Mouse (Mus musculus) layer of hippocampus, postnatal 25 days (tissue): ENCODE measurements around the gene Jmjd1c. TPM values are rescaled to one million over a fixed set of nuclear protein-coding genes. Genes with fewer than 3 reads are reported as not detected.

Experiments used
- DNase-seq, 2 experiments: peaks; one replicate each; pipeline ENCODE4 v3.0.0; 2022; ENCODE audit warnings: mixed read lengths in 2 of 2, low spot score in 1 of 2; ENCODE audit errors: extremely low spot score in 1 of 2
- total RNA-seq, 2 experiments: library from RNA; stranded (reverse); gene quantifications; 2 replicates each; pipeline ENCODE4 v1.2.3; 2021

The Jmjd1c gene
- total RNA-seq, 2 experiments from 2014 or later, result 80.3 to 98.6 TPM

DNA sequence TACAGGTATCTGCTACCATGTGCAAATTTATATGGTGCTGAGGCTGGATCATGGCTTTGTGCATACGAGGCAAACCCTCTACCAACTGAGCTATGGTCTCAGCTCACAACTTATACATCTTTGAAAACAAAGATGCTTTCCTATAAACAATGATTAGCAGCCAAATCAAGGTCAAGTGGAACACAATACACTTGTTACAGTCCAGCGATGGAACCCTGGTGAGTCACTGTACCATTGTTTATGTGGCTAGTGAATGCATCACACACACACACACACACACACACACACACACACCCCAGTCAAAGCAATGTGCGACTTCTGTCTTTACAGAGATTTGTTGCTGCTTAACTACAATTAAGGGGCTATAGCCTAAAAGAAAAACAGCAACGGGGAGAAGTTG is 24.5 kb upstream of the Jmjd1c start:
- DNase-seq, result no peak

GRCm38 (mm10) chr10:67071884-67072283 is 24.0 kb upstream of the Jmjd1c start:
- DNase-seq, result no peak

DNA sequence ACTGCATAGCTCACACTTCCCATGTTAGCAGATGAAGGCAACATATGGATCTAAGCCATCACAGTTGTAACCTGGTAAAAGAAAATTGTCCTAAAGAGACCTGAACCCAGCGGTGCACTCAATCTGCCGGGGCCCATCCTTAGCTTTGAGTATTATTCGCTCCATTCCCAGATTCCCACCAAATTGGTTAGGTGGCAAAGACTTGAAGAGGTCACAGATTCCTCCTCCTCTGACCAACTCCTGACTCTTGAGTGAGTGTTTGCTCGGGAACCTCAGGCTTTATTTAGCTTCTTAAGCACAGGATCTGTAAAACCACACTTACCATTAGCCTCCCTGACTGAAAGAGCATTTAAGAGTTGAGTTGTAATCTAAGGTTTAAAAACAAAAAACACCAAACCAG is 23.3 kb upstream of the Jmjd1c start:
- DNase-seq, result no peak

GRCm38 (mm10) chr10:67073577-67073976 is 22.3 kb upstream of the Jmjd1c start:
- no peak for DNase-seq

GRCm38 (mm10) chr10:67075931-67076878 is 19.7 kb upstream of the Jmjd1c start:
- no peak for DNase-seq

DNA sequence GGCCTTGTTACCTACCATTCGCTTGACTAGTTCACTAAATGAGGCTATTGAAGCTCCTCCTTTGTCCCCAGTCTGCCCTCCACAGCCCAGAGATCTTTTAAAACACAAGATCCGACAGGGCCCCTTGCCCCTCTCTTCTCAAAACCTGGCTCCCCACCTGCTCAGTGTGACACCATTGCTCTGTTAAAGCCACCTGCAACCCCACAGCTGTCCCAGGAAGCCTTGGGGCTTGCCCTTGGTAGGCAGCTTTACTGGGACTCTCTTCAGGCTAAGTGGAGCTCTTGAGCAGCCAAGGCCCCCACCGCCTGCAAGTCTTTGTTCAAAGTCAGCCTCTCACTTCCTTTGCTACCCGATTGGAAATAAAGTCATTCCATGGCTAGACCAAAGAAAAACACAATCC is 16.9 kb upstream of the Jmjd1c start:
- DNase-seq, result no peak

DNA sequence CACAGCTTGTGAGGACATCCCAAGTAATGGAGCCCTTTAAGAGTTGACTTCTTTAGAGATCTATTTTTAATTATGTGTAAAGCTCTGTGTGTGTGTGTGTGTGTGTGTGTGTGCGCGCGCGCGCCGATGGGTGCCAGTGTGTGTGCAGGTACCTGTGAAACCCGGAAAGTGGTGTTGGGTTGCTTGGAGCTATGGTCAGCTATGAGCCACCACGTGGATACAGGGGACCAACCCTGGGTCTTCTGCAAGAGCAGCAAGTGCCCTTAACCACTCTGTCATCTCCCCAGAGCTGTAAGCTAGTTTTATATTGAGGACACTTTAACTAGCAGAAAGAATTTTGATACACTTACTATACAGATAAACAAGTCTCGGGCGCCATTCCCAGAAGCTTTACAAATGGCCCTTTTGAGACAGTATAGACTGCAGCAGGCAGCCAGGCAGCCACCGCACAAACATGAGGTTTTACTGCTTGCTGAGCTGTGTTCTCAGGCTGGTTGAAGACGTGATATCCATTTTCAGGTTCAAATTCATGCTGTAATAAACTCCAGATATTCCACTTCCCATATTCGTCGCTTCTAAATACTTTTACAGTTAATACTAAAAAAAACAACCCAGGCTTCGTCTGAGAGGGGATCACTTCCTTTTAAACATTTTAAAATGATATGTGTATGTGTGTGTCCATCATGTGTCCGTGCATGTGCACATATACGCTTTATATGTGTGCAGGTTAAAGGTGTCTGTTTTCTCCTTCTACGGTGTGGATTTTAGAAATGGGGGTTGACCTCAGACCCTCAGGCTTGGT is 14.5 kb upstream of the Jmjd1c start:
- DNase-seq, result no peak

- no peak for DNase-seq
Measured at GRCm38 (mm10) chr10:67082531-67082930, 13.4 kb upstream of the Jmjd1c start.

DNA sequence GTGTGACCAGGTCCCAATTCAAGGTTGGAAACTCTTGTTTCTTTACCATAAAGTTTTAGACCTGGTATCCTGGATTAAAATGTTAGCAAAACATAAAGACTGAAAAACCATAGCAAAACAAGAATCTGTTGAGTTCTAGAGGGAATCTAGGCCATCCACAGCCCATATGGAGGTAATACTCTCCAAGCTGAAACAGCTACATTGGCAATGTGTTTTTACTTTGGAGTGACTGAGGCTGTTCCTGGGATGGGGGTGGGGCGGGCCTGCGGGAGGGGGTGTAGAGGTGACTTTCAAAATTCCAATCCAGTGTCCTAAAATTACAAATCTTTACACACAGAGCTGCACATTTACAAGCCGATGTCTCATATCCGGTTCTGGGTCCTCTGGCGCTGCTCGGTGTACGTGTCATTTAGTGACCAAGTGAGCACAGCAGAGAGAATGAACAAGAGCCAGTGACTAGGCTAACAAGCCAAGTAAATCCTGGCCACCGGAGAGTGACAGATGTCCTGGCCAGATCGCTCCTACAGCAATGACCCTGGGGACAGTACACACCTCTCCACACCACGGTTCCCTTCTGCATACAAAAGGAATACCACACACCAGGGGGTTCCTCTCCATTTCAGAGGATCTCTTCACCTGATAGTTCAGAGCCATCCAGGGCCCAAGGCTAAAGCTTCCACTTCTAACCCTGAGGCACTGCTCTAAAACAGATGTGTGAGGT is 12.3 kb upstream of the Jmjd1c start:
- no peak for DNase-seq

GRCm38 (mm10) chr10:67085124-67085523 is 10.8 kb upstream of the Jmjd1c start:
- DNase-seq, result no peak

- no peak for DNase-seq
Measured at GRCm38 (mm10) chr10:67085916-67086315, 10.0 kb upstream of the Jmjd1c start.

GRCm38 (mm10) chr10:67087447-67088226 is 8.3 kb upstream of the Jmjd1c start:
- DNase-seq, result no peak

DNA sequence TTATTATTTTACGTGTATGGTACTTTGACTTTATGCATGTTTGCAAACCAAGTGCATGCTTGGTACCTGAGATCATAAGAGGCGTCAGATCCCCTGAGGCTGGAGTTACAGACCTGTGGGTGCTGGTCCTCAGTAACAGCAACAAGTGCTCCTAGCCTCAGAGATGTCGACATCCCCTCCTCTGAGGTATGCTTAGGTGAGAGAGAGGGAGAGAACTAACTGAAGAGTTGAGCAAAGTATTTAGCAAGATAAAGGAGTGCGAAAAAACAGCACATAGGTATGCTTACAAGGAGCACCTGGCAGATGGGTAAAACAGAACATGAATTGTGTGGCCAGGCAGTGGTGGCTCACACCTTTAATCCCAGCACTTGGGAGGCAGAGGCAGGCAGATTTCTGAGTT is 5.3 kb upstream of the Jmjd1c start:
- no peak for DNase-seq

DNA sequence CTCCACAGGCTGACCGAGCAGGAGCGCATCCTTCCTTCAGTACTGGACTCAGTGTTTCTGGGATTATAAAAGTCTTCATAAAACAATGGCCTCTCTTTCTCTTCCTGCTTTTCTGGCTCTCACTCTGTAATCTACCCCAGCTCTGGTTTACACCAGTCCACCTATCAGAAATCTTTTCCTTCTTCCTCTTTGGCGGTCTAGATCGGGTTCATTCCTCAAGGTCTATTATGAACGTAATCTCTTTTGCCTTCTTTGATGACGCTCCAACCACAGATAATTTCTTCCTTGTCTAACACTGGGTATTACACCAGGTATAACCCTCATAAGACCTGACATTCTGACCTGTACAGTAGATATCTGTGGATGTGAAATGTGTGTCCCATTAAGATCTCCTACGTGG is 1.0 kb upstream of the Jmjd1c start:
- DNase-seq, result no peak

DNA sequence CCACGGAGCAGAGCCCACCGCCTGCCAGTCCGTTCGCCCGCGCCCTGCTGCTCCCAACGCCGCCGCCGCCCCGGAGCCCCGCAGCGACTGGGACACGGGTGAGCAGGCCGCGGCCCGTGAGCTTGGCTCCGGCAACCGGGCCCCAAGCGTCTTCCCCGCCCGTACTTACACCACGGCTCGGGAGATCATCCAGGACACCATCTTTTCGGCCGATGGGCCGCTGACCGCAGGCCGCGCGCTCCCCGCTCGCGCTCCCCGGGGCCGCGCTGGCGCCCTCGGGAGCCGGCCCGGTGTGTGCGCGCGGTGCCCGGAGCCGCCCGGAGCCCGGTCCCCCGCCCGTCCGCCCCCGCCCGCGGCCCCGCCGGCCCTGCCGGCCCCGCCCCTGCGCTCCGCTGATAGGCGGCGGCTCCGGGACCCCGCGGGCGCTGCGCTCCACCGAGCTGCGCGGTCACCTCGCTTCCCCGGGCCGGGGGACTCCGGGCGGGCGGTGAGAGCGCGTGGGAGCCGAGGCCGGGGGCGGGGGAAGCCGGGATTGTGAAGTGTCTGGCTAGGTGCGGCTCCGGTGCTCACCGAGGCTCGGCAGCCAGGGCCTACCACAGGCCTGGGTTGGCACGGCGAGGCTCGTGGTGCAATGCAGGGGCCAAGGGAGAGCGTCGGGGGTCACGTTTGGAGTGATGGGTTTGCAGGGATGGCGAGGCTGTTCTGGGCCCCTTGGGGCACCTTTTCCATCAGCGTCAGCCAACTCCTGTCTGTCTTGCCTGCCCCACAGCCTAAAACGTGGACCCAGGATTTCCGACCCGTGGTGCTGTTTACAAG is 904 bp downstream of the Jmjd1c start, which contains the start of gene Reep3:
Reep3 (minus strand) TSS at position 325 of the 816 bp plus-strand sequence.
- peak in 1 of 2 experiments; percentile 49 for DNase-seq

DNA sequence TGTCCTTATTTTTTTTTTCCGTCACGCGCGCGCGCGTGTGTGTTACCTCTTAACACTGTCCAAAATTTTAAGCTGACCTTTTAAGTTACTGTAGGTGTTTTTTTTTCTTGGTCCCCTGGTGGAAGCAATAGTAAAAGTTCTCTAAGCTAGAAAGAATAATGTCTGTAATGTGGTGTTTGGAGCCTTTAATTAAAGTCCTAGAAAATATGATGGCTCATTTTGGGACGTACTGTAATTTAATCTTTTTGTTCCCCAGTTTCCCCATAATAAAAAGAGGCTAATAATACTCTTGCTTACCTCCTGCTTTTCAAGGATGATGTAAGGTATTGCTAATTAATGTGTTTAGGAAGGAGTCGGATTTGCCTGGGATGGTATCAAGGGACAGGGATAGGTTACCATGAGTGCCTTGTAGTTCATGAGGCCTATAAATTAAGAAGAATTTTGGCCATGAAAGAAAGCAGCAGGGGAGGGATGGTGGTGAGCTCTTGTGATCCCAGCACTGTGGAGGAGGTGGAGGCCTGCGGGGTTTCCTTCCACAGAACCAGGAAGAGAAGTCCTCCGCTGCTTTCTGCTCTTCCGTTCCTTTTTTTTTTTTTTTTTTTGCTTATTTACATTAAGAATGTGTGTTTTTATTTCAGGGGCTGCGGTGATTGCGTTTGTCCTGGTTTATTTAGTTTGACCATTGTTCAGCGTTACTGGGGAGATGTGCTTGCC is 1.7 kb downstream of the Jmjd1c start:
- DNase-seq, result no peak

- DNase-seq, result no peak
Measured at GRCm38 (mm10) chr10:67098408-67099050, 2.6 kb downstream of the Jmjd1c start.
